Mouse (Mus musculus): ENCODE results near the gene Wwox.
A peak's percentile ranks its signal among the peaks of the same experiment; 100 is the strongest.

The Wwox gene

DNA sequence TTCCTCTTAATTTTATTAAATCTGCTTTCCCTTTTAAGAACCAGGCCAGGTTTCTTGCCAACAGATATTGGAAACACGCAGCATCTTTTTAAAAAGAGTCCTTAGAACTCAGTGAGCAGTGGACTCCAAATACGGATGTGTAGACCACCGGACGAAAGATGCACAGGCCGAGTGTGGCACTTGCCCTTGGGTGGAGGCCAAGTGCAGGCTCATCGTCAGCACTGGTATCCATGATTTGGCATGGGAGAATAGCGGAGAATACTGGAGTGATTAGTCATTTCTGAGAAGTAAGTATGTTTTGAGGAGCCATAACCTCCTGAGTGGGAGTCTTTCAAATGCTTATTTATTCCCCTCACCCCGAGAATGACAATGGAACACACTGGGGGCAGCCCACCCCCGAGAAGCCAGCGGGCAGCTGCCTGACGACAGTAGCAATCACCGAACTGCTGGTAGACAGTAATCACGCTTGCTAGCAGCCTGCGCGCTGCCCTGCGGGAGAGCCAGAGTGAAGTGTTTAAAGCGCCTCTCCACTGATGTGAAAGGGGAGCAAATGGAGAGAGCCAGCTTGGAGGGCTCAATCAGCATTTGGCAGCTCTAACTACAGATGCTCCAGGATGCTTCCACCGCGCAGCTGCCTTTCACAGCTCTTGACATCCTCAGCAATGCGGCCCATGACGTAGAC, 29.2 kb downstream of the Wwox start:
- no peak for DNase-seq (ENCODE audit: low read depth, low spot score)

DNA sequence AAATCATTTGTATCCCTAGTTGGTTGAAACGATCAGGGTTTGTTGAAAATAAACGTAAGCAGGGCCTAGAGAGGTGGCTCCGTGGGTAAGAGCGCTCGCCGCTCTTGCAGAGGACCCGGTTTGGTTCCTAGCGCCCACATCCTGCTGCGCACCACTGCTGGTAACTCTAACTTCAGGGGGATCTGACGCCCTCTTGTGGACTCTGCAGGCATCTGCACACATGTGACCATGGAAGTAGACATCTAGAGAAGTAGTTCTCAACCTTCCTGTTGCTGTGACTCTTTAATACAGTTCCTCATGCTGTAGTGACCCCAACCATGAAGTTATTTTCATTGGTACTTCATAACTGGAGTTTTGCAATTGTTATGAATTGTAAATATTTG, 29.7 kb downstream of the Wwox start:
- peak; percentile 42 for DNase-seq (ENCODE audit: low read depth, low spot score)

DNA sequence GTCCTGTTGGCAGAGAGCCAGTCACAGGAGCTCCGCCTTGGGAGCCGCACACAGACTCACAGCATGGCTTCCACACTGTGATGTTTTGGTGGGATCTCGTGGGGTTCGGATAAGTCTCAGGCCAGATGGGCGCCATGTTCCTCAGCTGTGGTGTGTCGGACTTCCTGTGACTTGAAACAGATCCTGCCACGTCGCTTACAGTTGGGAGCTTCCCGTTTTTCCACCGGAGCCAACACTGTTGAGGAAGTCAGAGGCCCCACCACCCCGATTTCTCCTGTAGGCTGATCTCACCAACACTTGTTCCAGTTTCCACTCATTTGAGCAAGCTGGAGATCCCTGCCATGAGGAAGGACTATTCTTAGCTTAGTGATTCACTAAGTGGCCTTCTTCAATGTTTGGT, 34.1 kb downstream of the Wwox start:
- no peak for DNase-seq (ENCODE audit: low read depth, low spot score)

DNA sequence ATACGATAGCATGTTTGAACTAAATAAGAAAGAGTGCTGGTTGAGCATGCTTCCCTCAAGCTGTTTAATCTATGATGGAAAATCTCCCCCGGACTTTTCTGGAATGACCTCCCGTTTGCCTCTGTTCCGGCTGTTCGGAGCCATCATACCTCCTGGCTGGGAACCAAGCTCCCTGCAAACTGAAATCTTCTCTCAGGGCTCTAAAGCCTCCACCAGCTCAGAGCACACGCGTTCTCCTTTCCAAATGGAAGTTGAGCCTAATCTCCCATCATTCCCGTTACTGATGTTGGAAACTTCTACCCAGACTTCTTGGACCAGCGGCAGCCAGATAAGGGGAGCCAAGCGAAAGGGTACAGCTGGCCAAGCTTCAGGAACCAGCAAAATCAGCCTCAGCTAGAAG, 37.5 kb downstream of the Wwox start:
- no peak for DNase-seq (ENCODE audit: low read depth, low spot score)

DNA sequence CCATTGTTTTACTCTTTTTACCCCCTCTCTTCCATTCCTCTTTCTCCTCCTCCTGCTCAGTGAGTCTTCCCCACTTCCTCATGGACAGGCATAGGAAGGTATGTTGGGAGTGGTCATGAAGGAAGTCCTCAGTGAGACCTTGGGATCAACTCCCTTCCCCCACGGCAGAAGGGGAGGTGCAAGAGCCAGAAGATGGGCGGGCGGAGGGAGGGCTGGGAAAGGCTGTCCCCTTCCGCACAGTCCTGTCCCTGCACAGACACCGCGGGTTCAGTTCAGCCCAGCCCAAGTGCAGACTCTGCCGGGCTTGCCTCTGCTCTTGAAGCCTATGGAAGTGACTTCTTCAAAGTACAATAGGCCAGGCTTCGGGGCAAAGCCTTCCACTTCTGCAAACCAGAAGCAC, 38.3 kb downstream of the Wwox start:
- DNase-seq (ENCODE audit: low read depth, low spot score) = peak; percentile 40

DNA sequence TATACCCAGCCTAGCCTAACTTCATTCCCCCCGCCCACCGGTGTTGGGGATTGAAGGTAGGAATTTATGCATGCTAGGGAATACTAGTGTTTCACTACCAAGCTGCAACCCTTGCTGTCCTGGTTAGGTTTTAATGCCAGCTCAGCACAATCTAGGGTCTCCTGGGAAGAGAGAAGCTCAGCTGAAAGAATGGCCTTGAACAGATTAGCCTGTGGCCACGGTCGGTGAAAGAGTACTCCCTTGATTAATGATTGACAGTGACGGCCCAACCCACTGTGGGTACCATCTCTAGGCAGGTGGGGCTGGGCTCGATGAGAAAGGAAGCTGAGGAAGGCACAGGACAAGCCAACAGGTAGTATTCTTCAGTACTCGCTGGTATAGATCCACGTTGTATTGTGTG, 40.3 kb downstream of the Wwox start:
- no peak for DNase-seq (ENCODE audit: low read depth, low spot score)

DNA sequence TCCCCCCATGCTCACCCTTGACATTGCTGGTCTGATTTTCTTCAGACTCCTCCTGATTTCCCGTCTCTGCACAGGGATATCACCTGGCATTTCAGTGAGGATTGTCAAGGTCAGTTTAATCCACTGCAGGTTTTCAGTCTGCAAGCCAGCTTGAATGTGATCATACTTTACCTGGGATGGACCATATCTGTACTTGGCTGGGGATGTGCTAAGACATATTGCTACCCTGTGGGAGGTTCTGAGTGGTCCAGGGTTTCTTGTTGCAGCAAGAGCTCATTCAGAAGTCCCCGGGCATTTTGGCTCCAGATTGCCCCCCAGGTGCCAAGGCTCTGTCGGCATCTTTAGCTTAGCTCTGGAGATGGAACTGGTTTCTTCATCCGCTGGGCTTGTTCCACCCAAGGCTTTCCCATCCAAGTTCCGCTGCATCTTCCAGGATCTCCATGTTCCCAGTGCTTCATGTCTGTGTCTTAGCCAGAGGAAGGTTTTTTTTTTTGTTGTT, 52.3 kb downstream of the Wwox start:
- no peak for DNase-seq (ENCODE audit: low read depth, low spot score)

DNA sequence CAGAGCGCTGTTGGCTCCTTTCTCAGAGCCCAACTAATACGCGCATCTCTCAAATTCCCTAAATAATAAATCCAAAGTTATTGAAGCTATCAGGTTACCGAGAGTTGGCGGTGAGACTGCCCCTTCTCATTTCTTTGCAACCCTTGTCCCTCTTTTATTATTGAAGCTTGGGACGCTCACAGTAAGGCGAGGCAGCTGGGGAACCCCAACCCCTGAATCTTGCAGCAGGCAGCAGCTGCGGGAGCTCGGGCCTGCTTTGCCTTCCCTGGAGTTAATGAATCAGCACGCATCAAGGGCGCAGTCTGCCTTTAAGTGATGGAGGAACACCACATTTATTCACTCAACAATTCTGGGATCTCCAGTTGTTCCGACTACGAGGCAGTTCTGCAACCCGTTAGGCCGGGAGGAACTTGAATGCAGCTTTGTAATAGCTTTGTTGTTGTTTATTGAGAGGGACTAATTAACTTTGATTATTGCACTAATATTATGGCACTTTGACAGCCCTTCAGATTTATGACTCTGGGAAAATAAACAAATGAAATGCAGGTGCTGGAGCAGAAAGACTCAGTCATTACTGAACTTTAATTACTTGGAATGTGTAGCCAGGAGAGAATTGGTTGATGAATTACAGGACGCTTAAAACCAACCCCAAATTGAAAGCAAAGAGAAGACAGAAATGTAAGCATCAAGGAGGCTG, 60.1 kb downstream of the Wwox start:
- no peak for DNase-seq (ENCODE audit: low read depth, low spot score)

DNA sequence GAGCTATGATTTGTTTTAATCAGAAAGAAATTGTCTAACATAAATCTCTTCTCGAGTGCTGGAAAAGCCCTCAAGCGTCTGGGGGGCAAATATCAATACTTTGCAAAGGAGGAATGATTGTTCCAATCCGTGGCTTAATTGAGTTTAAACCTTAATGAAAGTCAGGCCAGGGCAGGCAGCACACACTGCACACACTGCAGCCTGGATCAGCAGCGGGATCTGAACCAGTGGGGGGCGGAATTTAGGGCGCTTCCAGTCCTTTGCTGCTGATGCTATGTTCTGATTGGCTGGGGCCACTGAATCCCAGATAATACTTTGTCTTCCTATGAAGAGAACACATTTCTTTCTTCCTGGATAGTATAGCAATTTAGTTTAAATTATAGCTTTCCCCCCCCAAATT, 62.5 kb downstream of the Wwox start:
- DNase-seq (ENCODE audit: low read depth, low spot score) = no peak

DNA sequence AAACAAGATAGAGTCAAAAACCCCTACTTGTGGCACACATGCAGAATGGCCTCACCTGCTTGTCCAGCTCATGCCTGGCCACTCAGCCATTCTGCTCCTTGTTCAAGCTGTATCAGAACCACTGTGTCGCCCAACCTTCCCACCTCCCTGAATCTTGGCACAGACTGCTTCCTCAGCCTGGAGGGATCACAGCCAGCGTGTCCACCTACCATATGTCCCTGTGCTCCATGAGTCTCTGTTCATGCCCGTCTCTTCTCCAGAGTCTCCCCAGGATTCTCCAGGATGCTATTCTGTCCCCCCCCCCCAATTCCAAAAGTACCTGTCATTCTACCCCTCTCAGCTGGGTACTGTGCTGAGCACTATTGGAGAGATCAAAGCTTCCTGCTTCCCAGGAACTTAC, 63.7 kb downstream of the Wwox start:
- no peak for DNase-seq (ENCODE audit: low read depth, low spot score)

DNA sequence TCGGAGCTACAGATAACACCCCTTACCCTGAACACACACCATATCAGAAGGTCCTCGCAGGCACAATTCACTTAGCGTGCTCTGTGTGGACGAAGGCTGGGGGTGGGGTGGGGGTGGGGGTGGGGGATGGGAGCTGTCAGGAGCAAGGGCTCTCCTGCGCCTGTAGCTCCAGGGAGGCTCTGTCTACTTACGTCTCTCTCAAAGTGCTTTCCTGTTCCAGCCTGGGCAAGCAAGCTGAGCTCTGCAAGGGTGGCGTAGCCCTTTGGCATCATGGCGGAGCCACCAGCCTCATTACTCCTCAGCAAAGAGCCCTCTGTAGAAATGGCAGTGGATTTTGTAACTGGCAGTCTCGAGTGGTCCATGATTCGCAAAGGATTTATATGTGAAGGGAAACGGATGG, 65.4 kb downstream of the Wwox start:
- no peak for DNase-seq (ENCODE audit: low read depth, low spot score)

DNA sequence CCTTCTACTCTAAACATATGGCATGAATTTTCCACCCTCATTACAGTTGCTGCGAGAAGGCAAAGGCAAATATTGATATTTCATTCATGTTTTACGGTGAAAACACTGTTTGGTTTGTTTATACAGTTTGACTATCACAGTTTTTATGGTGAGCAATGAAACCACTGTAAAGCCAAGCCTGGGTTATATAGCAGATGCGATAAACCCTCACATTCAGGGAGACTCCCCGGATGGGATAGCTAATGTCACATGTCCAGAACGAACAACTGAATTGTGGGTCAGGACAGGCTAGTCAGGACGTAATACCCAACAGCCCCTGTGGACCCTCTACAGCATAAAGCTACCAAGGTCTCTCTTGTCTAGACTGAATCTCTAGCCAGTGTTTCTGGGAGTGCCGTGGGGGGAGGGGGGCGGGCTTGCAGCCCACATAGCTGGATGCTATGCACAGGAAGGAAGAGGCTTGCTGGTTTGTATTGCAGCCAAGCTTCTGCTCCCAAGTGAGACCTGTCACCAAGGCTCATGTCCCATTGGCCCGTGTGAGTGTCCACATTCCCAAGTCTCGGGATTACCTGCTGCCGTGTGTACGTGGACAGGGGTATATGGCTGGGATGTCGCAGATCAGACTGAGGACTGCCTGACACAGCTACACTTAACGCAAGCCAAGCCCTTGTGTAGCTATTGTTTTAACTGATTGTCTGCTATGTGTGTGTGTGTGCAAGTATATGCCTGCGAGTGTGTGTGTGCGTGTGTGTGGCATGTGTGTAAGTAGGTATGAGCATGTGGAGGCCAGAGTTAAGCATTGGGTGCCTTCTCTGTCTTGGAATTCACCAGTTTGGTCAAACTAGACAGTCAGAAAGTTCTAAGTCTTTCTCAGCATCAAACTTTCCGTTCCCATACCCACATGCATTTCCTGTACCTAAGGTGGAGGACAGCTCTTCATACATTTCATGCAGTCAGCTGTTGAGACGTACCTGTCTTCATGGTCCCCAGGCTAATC, 66.2 kb downstream of the Wwox start:
- DNase-seq (ENCODE audit: low read depth, low spot score) = no peak

DNA sequence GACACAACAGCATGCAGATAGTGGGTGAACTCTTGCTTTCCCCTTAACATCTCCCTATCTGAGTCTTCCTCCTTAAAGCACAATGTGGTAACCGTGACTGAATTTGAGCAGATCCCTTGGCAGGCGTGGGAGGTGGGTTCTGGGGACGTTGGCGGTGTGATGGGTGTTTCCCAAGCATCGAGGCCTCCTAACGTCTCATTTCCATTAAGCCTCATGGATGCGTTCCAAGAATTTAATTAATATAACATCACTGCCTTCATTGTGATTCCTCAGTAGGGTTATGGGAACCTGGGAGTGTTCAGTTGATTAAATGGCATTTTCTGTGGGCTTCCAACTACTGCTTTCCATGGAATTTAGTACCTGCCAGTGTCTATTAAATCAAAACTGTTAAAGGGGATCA, 67.9 kb downstream of the Wwox start:
- no peak for DNase-seq (ENCODE audit: low read depth, low spot score)

DNA sequence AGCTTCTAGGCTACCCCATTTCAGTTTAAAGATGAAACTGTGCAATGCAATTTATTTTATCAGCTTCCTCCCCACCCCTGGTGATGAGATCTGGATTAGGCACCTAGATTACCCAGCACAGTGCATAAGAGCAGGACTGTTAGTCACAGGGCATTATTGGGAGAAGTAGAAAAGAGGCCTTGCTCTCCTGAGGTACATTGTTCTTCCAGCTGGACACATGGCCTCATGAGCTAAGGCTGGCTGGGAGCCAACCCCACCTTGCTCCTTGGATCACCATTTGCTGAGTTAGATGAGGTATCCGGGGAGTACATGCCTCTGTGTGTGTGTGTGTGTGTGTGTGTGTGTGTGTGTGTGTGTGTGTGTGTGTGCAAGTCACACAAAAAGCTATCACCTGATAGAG, 70.8 kb downstream of the Wwox start:
- no peak for DNase-seq (ENCODE audit: low read depth, low spot score)

DNA sequence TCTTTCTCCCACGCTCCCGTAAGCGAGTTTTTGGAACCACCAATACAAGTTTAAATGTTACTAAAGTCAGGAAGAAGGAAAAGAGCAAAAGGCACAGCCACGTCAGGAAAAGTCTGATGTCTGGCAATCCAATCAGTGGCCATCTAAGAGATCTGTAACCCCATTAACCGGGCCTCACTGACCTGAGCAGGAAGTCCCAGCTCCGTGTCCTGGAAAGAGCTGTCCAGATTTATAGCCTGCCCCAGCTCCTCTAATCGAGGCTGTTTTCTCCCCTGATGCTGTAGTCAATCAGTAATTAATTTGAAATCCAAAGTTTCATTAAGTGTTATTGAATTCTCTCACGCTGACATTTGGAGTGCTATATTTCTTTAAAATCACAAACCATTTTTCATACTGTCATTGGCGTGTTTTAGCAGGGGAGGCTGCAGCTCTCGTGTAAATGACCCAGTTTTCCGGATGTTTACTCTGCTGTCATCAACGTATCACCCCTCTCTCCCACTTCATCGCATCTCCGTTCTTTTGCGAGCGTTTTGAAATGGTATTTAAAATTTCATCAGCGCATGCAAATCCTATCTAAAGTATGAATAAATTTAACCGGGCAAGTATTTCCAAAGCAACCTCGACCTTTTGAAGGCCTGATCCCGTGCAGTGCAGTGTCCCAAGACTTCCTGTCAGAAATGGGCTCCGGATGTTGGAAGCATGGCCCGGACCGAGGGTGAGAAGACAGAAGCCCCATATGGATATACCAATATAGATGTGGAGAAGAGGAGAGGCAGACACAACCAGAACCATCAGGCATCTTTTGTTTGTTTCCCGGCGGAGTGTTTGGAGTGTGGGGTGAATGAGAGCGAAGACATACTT, 72.8 kb downstream of the Wwox start:
- DNase-seq (ENCODE audit: low read depth, low spot score) = no peak

DNA sequence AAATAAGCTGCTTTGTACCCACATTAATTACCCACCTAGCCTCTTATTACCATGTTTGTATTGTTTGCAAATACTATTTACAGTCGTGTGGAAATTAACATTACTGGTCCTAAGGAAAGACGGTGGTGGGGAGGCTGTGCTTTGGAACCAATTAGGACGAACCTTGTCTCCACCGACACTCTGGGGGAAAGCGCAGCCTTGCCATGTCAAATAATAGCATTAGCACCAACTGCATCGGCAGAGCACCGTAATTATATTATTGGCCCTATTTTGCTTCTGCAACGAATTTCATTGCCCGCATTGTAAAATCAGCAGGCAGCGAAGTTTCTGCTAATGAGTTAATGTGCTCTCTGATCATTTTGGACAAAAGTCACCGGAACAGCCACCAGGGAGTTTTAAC, 75.2 kb downstream of the Wwox start:
- no peak for DNase-seq (ENCODE audit: low read depth, low spot score)

DNA sequence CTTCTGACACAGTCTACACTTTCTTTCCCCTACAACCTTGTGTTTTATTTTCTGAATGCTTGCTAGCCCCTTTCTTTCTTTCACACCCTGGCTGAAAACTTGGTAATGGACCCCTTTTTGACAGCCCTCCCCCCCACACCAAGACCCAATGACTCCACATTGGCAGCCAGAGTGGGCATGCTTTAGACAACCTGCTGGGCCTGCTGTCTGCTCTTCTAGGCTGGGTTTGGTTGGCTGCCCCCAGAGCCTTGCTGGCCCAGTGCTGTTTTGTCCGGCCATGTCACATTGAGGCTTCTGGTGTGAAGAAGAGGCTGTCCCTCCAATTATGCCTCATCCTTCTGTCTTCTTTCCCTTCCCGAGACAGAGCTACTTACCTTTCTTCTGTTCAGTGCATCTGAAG, 83.6 kb downstream of the Wwox start:
- DNase-seq (ENCODE audit: low read depth, low spot score) = no peak

DNA sequence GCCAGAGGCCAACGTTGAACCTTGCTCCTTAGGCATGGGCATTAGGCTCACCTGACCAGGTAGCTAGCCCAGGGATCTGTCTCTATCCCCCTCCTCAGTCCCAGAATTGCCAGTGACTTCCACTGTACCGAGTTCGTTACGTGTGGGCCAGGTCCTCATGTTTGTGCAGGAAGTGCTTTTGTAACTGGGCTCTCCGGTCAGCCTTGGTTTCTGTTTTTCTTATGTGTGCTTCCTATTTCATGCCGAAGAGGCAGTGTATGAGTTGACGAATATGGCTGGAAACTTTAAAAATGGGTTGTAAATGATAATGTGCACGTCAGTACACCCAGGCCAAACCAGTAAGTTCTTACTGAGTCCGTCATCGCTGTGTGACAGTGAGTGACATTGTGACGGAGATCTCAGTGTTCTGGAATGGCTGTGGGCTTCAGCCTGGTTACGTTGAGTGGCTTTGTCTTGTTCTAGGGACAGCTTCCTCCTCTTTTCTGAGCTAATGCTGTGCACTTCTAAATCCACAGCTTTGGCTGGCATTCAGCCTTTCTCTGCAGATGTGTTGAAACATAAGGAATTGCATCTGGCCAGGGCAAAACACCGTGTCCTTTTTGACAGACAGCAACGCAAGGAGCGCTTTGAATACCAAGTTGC, 87.3 kb downstream of the Wwox start:
- no peak for DNase-seq (ENCODE audit: low read depth, low spot score)

DNA sequence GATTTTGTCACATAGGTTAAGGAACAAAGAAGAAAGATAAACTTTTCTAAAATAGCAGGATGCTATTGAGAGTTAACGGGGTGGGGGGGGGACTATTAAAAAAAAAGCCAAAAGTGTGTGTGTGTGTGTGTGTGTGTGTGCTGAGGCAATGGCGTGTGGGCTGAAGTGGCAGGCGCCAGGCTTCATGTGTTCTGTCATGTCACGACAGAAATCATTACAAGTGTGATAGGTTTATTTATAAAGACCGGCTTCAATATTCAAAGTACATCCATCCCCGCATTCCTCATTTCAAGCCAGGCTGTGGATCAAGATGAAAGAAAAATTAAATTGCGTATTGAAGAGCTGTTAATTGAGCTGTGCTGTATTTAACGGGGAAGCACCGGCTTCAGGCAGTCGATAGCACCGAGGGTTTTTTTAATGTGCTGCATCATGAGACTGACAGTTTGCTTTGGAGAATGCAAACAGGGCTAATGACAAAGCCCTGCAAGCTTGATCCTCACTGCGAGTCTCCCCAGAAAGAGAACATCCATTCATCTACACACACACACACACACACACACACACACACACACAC, 88.3 kb downstream of the Wwox start:
- DNase-seq (ENCODE audit: low read depth, low spot score) = no peak

DNA sequence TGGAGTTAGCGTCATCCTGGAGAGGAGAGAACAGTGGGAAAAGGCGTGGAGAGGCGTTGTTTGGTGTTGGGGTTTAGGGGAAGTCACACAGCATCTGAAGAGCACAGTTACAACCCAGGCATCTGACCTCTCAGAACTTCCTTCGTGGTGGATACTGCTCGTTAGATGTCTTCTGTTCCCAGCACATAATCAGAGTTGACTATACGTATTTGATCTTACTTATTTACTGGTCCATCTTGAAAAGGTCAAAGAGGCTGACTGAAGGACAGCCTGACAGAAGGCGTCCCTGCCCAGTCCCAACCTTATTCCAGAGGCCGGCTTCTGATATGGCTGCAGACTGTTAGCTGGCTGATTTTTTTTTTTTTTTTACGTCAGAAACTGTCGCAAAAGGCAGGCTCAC, 90.1 kb downstream of the Wwox start:
- DNase-seq (ENCODE audit: low read depth, low spot score) = no peak

DNA sequence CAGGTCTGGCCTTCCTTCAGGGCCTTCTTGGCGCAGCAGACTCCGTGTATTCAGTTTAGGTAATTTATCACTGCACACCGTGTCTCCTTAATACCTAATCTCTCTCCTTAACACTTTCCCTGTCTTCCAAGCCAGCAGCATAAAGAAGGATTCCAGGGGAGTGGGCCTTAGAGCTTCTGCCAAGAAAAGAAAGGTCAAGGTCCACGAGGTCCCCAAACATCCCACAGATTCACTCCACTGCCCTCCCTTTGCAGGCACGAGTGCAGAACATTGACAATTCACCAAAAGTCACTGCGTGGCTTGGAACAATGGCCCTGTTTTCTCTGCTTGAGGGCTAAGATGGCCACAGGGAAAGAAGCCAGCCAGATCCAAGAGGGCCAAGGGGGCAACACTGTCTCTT, 96.7 kb downstream of the Wwox start:
- DNase-seq (ENCODE audit: low read depth, low spot score) = no peak

Measured in WW6 (cell line).